Mouse (Mus musculus) neural tube, embryonic 13.5 days (tissue): ENCODE measurements at regions not wholly inside any gene's neighbourhood (a gene's known extent, or its start where the extent isn't known, plus 50 kb on each side); places are given as distances from the start of the nearest gene placed in this dataset.

Experiments used
- ATAC-seq: fragments of 200-750 bp; cut with Nextera tagmentation; 2 replicates; pipeline ENCODE4 v1.8.0; 2017; ENCODE audit warnings: low read depth, mild to moderate bottlenecking, moderate TSS enrichment, moderate library complexity
- H3K27ac ChIP-seq: fragments of 300-500 bp; sonication (generic); replicated peaks from 2 replicates; pipeline ENCODE4 v1.5.1; 2015; ENCODE audit warnings: moderate library complexity, mild to moderate bottlenecking, inconsistent platforms
- H3K27me3 ChIP-seq: fragments of 300-500 bp; sonication (generic); 2 replicates; pipeline ENCODE4 v1.6.1; 2015; ENCODE audit warnings: mild to moderate bottlenecking, inconsistent platforms
- H3K36me3 ChIP-seq: fragments of 300-500 bp; sonication (generic); 2 replicates; pipeline ENCODE4 v1.6.1; 2015; ENCODE audit warnings: mild to moderate bottlenecking, inconsistent platforms
- H3K4me1 ChIP-seq: fragments of 300-500 bp; sonication (generic); replicated peaks from 2 replicates; pipeline ENCODE4 v1.6.1; 2015; ENCODE audit warnings: inconsistent platforms
- H3K4me2 ChIP-seq: fragments of 300-500 bp; sonication (generic); 2 replicates; pipeline ENCODE4 v1.6.1; 2015; ENCODE audit warnings: inconsistent platforms, mild to moderate bottlenecking, moderate library complexity
- H3K4me3 ChIP-seq: fragments of 300-500 bp; sonication (generic); 2 replicates; pipeline ENCODE4 v1.5.1; 2015; ENCODE audit warnings: mild to moderate bottlenecking, inconsistent platforms
- H3K9ac ChIP-seq: fragments of 300-500 bp; sonication (generic); 2 replicates; pipeline ENCODE4 v1.6.1; 2015; ENCODE audit warnings: moderate library complexity, mild to moderate bottlenecking, inconsistent platforms
- H3K9me3 ChIP-seq: fragments of 300-500 bp; sonication (generic); 2 replicates; pipeline ENCODE4 v1.6.1; 2016; ENCODE audit warnings: inconsistent platforms
- WGBS: fragments of 180-500 bp; shearing (Covaris S2); methylation state at CpG from one replicate; pipeline ENCODE4 v1.1.7; 2015; 5-methylcytosine and 5-hydroxymethylcytosine counted together

DNA sequence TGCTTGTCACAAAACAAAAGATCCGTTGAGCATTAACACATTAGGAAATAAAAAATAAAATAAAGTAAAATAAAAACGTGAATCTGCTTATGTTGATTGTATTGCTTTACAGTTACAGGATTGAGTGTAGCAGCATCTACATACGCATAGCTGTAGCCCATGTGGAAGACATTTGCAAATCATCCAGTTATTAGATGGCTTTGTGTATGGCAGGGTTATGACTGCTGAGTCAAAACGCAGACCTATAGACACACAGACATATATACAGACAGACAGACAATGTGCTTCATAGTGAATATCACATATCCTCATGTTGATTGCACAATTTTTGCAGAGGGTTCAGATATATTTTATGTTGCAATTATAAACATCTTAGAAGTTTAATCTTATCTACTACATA, 64.5 kb downstream of the Gm11146 start:
- Histone ChIP-seq H3K27ac (peak overlapping the region; percentile 97), H3K4me3 (peak overlapping the region; percentile 31), H3K4me2 (peak overlapping the region; percentile 55), H3K36me3 (no peaks in the 10 kb centered on the region), H3K9ac (peak overlapping the region; percentile 71), H3K4me1 (peaks cover 34% of the 10 kb centered on the region), H3K27me3 (no peaks in the 10 kb centered on the region), H3K9me3 (no peaks in the 10 kb centered on the region)
- 40% methylated on average over 4 of the region's 4 CpGs for WGBS
- ATAC-seq: peak; percentile 68

DNA sequence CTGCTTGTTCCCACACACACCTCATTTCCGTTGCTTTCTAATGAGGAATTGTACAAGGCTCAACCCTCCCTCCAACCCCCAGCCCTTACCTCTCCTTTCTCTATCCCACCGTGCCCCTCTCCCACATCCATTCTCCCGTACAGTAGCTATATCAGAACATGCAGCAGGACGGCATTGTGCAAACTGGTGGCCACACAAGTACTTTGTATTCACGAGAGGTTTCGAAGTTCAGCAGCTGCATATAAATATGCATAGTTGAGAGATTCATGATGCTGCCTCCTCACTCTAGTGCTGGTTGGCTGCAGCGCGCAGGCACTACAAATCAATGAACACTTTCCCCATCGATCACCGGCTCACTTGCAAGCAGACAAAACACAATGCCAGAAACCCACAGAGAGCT, 65.1 kb downstream of the Gm11146 start:
- Histone ChIP-seq H3K9me3 (no peaks in the 10 kb centered on the region), H3K9ac (peak overlapping the region; percentile 71), H3K4me2 (peak overlapping the region; percentile 55), H3K4me1 (peaks cover 34% of the 10 kb centered on the region), H3K4me3 (peak overlapping the region; percentile 31), H3K27me3 (no peaks in the 10 kb centered on the region), H3K36me3 (no peaks in the 10 kb centered on the region), H3K27ac (peak overlapping the region; percentile 97)
- 7% methylated on average over 10 of the region's 10 CpGs for WGBS
- peak; percentile 94 for ATAC-seq

DNA sequence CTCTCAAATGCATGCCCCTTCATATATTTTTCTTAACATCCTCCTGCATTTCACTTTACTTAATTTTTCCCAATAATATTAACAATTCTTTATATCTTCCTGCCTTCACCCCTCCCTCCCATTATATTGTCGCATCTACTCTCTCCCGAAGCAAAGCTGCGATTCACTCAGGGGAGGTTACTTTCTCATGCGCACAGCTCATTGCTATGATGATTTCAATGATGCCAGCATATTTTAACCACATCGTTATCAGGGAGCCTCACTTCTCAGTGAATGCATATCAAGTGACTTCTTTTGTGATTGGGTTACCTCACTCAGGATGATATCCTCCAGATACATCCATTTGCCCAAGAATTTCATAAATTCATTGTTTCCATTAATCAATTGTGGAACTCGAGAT, 65.6 kb downstream of the Gm11146 start:
- Histone ChIP-seq H3K9ac (peak overlapping the region; percentile 71), H3K4me2 (peak overlapping the region; percentile 55), H3K27me3 (no peaks in the 10 kb centered on the region), H3K4me3 (peak overlapping the region; percentile 31), H3K36me3 (no peaks in the 10 kb centered on the region), H3K9me3 (no peaks in the 10 kb centered on the region), H3K4me1 (peaks cover 39% of the 10 kb centered on the region), H3K27ac (peak overlapping the region; percentile 97)
- 22% methylated on average over 6 of the region's 6 CpGs for WGBS
- ATAC-seq: peak; percentile 80

DNA sequence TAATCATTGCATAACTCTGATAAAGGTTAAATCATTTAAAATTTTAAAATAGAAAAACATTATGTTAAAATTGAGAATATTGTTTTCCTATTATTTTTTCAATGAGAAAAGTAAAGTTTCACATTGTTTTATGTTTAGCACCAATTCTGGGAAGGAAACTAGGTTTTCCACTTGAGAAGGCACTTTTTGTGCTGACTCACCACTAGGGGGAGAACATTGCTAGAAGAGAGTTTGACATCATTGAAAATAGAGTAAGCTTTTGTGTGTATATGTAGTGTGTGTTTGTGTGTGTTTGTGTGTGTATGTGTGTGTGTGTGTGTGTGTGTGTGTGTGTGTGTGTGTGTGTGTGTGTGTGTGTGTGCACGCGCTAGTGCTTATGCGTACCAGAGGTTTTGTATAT, 66.9 kb downstream of the Gm11146 start:
- H3K27me3 ChIP-seq: no peaks in the 10 kb centered on the region
- 100% methylated on average over 3 of the region's 3 CpGs for WGBS

DNA sequence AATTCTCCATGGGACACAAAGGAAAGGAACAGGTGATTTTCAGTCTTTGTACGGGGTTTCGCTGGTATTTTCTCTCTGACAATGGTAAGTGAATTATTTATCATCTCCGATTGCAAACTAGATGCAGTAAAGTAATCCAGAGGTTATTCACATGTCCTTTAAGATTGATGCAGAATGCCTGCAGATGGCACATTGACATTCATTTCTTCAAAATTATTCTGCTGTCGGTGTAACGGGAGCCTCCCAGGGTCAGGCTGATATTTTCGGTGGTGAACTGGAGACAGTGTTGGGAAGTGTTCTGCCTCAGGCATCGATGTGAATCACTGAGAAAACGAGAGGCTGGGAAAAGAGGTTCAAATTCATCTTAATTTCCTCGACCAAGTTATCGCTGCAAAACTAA, 70.3 kb downstream of the Gm11146 start:
- WGBS: 24% methylated on average over 10 of the region's 10 CpGs
- H3K4me3 ChIP-seq: no peak overlapping the region
- H3K4me1 ChIP-seq: peaks cover 23% of the 10 kb centered on the region
- peak overlapping the region; percentile 26; the same call in 1 of the 2 replicates for H3K4me2 ChIP-seq
- H3K9me3 ChIP-seq: 0 out of 2 replicates have a peak, but pooled peaks cover 3% of the 10 kb centered on the region
- peak overlapping the region; percentile 76 for H3K27ac ChIP-seq
- H3K36me3 ChIP-seq: peaks cover 11% of the 10 kb centered on the region; the same call in 1 of the 2 replicates
- no peaks in the 10 kb centered on the region for H3K27me3 ChIP-seq
- H3K9ac ChIP-seq: 0 out of 2 replicates have a peak overlapping the region, but pooled peaks have one; percentile 41
- no peak for ATAC-seq

More for the DNA sequence above, 66.9 kb downstream of the Gm11146 start:
- H3K9ac ChIP-seq: no peak overlapping the region
- H3K27ac ChIP-seq: peak overlapping the region; percentile 86
- H3K36me3 ChIP-seq: 0 out of 2 replicates have a peak, but pooled peaks cover 4% of the 10 kb centered on the region
- H3K4me3 ChIP-seq: no peak overlapping the region
- H3K4me1 ChIP-seq: peaks cover 39% of the 10 kb centered on the region
- ATAC-seq: no peak
- no peak overlapping the region for H3K4me2 ChIP-seq
- H3K9me3 ChIP-seq: 0 out of 2 replicates have a peak, but pooled peaks cover 3% of the 10 kb centered on the region

DNA sequence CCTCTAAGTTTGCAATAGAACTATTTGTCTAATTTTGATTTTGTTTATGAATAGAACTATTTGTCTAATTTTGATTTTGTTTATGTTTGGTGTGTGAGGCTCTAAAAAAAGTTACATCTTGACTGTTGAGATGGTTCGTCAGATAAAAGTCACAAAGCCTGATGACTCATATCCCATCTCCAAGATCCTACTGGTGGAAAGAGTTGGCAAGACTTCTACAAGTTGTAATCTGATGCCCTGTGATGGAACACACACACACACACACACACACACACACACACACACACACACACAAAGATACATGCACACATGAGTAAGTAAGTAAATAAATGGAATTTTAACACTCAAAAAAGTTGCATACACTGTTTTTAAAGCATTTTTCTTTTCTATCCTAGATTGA, 73.9 kb downstream of the Gm11146 start:
- Histone ChIP-seq H3K27me3 (no peaks in the 10 kb centered on the region), H3K4me3 (no peak overlapping the region), H3K9me3 (0 out of 2 replicates have a peak, but pooled peaks cover 3% of the 10 kb centered on the region), H3K9ac (no peak overlapping the region), H3K4me1 (peaks cover 5% of the 10 kb centered on the region), H3K4me2 (no peak overlapping the region), H3K27ac (no peak overlapping the region), H3K36me3 (peaks cover 11% of the 10 kb centered on the region; the same call in 1 of the 2 replicates)
- no peak for ATAC-seq
- WGBS: 84% methylated on average over 1 of the region's 1 CpGs

DNA sequence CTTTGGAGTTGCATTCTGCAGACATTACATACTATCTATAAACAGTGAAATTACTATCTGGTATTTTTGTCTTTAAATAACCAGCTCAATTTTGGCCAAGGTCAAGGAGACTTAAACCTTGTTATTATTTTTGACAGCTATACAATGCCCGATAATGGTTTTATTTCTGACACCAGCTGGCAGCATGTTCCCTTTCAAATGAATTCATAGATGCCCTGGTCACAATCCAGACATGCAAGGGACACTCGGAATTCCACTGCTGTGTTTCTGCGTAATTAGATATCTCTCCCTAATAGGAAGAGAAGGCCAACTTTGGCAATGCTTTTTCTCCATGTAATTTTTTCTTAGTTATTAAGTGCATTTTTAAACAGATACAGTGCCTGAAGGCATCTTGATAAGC, 87.3 kb downstream of the Gm11146 start:
- no peak overlapping the region for H3K9ac ChIP-seq
- H3K27me3 ChIP-seq: no peaks in the 10 kb centered on the region
- H3K4me1 ChIP-seq: no peaks in the 10 kb centered on the region
- no peaks in the 10 kb centered on the region for H3K9me3 ChIP-seq
- no peak overlapping the region for H3K4me3 ChIP-seq
- WGBS: 60% methylated on average over 3 of the region's 3 CpGs
- no peak overlapping the region for H3K27ac ChIP-seq
- no peak for ATAC-seq
- H3K36me3 ChIP-seq: no peaks in the 10 kb centered on the region
- no peak overlapping the region for H3K4me2 ChIP-seq

DNA sequence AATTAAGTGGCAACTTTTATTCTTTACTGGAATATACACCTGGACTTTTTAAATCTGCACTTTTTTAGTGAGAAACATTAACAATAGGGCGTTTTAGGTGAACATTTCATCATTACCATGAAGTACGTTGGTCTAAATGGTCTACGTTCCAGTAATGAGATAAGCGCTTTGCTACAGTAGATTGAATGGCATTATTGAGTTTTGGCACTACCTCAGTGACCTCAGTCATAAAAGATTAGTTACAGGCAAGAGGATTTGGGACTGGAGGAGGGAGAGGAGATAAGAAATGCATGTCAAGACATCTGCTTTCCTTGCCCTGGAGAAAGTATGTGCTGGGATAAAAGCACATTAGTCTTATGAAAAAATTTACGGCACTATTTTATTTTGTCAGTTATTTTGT, 98.3 kb downstream of the Gm11146 start:
- H3K4me1 ChIP-seq: peaks cover 35% of the 10 kb centered on the region
- ATAC-seq: no peak
- WGBS: 57% methylated on average over 5 of the region's 5 CpGs
- 0 out of 2 replicates have a peak overlapping the region, but pooled peaks have one; percentile 6 for H3K4me3 ChIP-seq
- H3K9me3 ChIP-seq: no peaks in the 10 kb centered on the region
- peaks cover 7% of the 10 kb centered on the region; the same call in 1 of the 2 replicates for H3K36me3 ChIP-seq
- no peak overlapping the region for H3K27ac ChIP-seq
- H3K27me3 ChIP-seq: no peaks in the 10 kb centered on the region
- no peak overlapping the region for H3K9ac ChIP-seq
- peak overlapping the region; percentile 35 for H3K4me2 ChIP-seq

DNA sequence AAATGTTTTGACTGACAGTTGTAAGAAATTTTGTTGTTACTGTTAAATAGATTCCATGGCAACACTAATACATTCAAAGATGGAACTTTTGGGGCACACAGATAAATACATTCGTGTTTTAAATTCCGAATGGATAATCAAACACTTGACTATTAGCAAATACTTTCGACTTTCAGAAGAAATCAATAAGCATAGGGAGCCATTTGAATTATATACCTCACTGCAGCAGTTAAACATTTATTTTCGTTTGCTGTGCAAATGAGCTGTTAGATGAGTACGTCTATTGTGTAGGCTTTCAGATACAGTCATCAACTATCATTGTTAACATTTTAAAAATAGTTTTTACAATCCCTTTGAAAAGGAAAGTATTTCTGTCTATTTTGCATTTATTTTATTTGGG, 99.0 kb downstream of the Gm11146 start:
- ATAC-seq: no peak
- Histone ChIP-seq H3K4me3 (0 out of 2 replicates have a peak overlapping the region, but pooled peaks have one; percentile 11), H3K27me3 (no peaks in the 10 kb centered on the region), H3K4me1 (peaks cover 35% of the 10 kb centered on the region), H3K27ac (no peak overlapping the region), H3K4me2 (peak overlapping the region; percentile 40), H3K9ac (no peak overlapping the region), H3K9me3 (no peaks in the 10 kb centered on the region), H3K36me3 (peaks cover 7% of the 10 kb centered on the region; the same call in 1 of the 2 replicates)
- 71% methylated on average over 5 of the region's 5 CpGs for WGBS

DNA sequence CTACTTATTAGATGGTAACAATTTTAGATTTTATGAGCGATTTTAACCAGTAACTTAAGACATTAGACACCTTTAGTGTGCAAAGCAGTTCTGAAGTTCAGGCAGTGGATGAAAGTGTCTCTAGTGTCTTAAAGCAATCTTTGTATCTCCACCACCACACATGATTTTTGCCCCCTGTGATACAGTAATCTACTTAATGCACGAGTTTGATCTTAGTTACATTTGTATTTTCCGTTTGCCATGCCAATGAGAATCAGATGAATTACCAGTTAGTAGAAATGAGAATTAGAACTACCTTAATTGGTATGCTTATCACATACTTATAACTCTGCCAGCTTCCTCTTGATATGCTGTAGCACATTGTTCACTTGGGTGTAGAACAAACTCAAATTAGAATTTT, 99.9 kb downstream of the Gm11146 start:
- Histone ChIP-seq H3K4me2 (peak overlapping the region; percentile 49), H3K4me3 (peak overlapping the region; percentile 24), H3K4me1 (peaks cover 35% of the 10 kb centered on the region), H3K27me3 (no peaks in the 10 kb centered on the region), H3K36me3 (peaks cover under 1% of the 10 kb centered on the region; the same call in 1 of the 2 replicates), H3K9me3 (no peaks in the 10 kb centered on the region), H3K9ac (peak overlapping the region; percentile 1; the same call in 1 of the 2 replicates), H3K27ac (no peak overlapping the region)
- WGBS: 70% methylated on average over 3 of the region's 3 CpGs
- no peak for ATAC-seq

DNA sequence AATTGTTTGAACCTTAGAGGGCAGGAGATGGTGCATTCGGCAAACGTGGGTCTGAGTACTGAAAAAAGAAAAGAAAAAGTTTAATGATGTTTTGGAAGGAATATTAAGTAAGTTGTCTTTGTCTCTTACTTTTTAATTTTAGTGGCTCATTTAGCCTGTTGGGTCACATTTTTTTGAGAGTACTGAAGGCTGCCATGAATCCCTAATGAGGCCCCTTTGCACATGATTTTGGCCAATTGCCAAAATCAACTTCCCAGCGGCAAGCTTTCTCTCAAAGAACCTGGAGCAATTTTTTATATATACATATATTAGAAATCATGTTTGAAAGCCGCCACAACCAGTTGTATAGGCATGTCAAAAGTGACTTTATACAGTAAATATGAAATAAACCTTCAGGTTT, 100.9 kb downstream of the Gm11146 start:
- peak overlapping the region; percentile 64 for H3K9ac ChIP-seq

DNA sequence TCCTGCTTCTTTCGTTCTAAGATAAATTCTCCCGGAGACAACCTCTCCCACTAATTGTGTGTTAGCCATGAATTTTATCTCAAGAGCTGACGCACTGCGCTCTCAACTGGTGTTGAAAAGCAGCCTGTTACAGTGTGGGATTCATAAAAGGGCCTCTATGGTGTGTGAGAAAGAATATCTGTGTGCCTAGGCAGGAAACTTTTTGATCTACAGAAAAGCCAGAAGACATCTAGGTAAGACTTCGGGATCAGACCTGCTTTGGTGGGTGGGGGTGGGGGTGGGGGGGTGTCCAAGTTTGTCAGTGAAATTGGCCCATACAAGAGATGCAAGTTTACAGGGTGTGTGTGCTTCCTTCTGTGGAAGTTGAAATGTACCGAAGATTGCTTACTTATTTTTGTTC, 101.5 kb downstream of the Gm11146 start:
- Histone ChIP-seq H3K9me3 (no peaks in the 10 kb centered on the region), H3K4me1 (peaks cover 35% of the 10 kb centered on the region), H3K36me3 (no peaks in the 10 kb centered on the region), H3K27ac (peak overlapping the region; percentile 90), H3K4me2 (peak overlapping the region; percentile 49), H3K27me3 (no peaks in the 10 kb centered on the region), H3K9ac (peak overlapping the region; percentile 64), H3K4me3 (peak overlapping the region; percentile 35)
- peak; percentile 58 for ATAC-seq
- 30% methylated on average over 6 of the region's 6 CpGs for WGBS

More for the DNA sequence above, 100.9 kb downstream of the Gm11146 start:
- Histone ChIP-seq H3K9me3 (no peaks in the 10 kb centered on the region), H3K27ac (peak overlapping the region; percentile 90), H3K4me1 (peaks cover 35% of the 10 kb centered on the region), H3K4me2 (peak overlapping the region; percentile 49), H3K36me3 (no peaks in the 10 kb centered on the region), H3K4me3 (peak overlapping the region; percentile 35), H3K27me3 (no peaks in the 10 kb centered on the region)
- no peak for ATAC-seq
- 22% methylated on average over 4 of the region's 4 CpGs for WGBS
